Mouse (Mus musculus): ENCODE measurements around the gene Olfr372. TPM values are rescaled to one million over a fixed set of nuclear protein-coding genes. Genes with fewer than 3 reads are reported as not detected.
"Not testable (repeated sequence)": the region's sequence is repeated elsewhere in the genome, so short reads cannot be mapped to it uniquely, and the experiment has no call there.

Gene Olfr372
- not detected in 2 replicates for polyA plus RNA-seq (2015; fragmentation: Nextera tagmentation; extraction: Ambion mirVana)

GRCm38 (mm10) chr8:72040918-72041317 is at the start of gene Olfr372:
TSS of gene Olfr372 (plus strand) at chr8:72041218.
- ATAC-seq, result not testable (repeated sequence)

GRCm38 (mm10) chr8:71999434-71999833 is 41.6 kb upstream of the Olfr372 start:
- ATAC-seq, result no peak
- no peak overlapping the region for H3K4me2 ChIP-seq (ENCODE audit: low read length)
- 95% methylated on average over 1 of the region's 1 CpGs for WGBS
- H3K4me1 ChIP-seq (replicated peaks; ENCODE audit: control insufficient read depth, insufficient read depth, low read length), result no peaks in the 10 kb centered on the region
- H3K9ac ChIP-seq (replicated peaks; ENCODE audit: low read depth, low read length), result no peak overlapping the region
- H3K27ac ChIP-seq (ENCODE audit: low read length), result no peak overlapping the region
- H3K9me3 ChIP-seq (ENCODE audit: control insufficient read depth, low read length), result no peaks in the 10 kb centered on the region
- H3K36me3 ChIP-seq (ENCODE audit: control insufficient read depth, insufficient read depth), result no peaks in the 10 kb centered on the region
- no peaks in the 10 kb centered on the region for H3K27me3 ChIP-seq (replicated peaks; ENCODE audit: control insufficient read depth, insufficient read depth, low read length)
- no peak overlapping the region for H3K4me3 ChIP-seq (replicated peaks; ENCODE audit: low read length)

More at GRCm38 (mm10) chr8:72040918-72041317, at the start of gene Olfr372:
- H3K9ac ChIP-seq (replicated peaks; ENCODE audit: low read depth, low read length); H3K36me3 ChIP-seq (ENCODE audit: control insufficient read depth, insufficient read depth); H3K9me3 ChIP-seq (ENCODE audit: control insufficient read depth, low read length); H3K4me2 ChIP-seq (ENCODE audit: low read length); H3K4me1 ChIP-seq (replicated peaks; ENCODE audit: control insufficient read depth, insufficient read depth, low read length); H3K27me3 ChIP-seq (replicated peaks; ENCODE audit: control insufficient read depth, insufficient read depth, low read length); H3K4me3 ChIP-seq (replicated peaks; ENCODE audit: low read length); H3K27ac ChIP-seq (ENCODE audit: low read length): not testable (repeated sequence)
- WGBS, result 82% methylated on average over 4 of the region's 4 CpGs

- H3K9ac ChIP-seq (replicated peaks; ENCODE audit: low read depth, low read length), result no peak overlapping the region
- WGBS, result 60% methylated on average over 3 of the region's 3 CpGs
- no peak overlapping the region for H3K27ac ChIP-seq (ENCODE audit: low read length)
- no peak for ATAC-seq
- H3K4me2 ChIP-seq (ENCODE audit: low read length), result no peak overlapping the region
- H3K4me1 ChIP-seq (replicated peaks; ENCODE audit: control insufficient read depth, insufficient read depth, low read length), result no peaks in the 10 kb centered on the region
- no peaks in the 10 kb centered on the region for H3K9me3 ChIP-seq (ENCODE audit: control insufficient read depth, low read length)
- no peak overlapping the region for H3K4me3 ChIP-seq (replicated peaks; ENCODE audit: low read length)
- no peaks in the 10 kb centered on the region for H3K36me3 ChIP-seq (ENCODE audit: control insufficient read depth, insufficient read depth)
- H3K27me3 ChIP-seq (replicated peaks; ENCODE audit: control insufficient read depth, insufficient read depth, low read length), result no peaks in the 10 kb centered on the region
Measured at GRCm38 (mm10) chr8:72000223-72000622, 40.8 kb upstream of the Olfr372 start.

- H3K4me2 ChIP-seq (ENCODE audit: low read length), result no peak overlapping the region
- ATAC-seq, result no peak
- no peak overlapping the region for H3K27ac ChIP-seq (ENCODE audit: low read length)
- no peak overlapping the region for H3K4me3 ChIP-seq (replicated peaks; ENCODE audit: low read length)
- H3K9ac ChIP-seq (replicated peaks; ENCODE audit: low read depth, low read length), result no peak overlapping the region
- no peaks in the 10 kb centered on the region for H3K27me3 ChIP-seq (replicated peaks; ENCODE audit: control insufficient read depth, insufficient read depth, low read length)
- H3K4me1 ChIP-seq (replicated peaks; ENCODE audit: control insufficient read depth, insufficient read depth, low read length), result no peaks in the 10 kb centered on the region
- H3K36me3 ChIP-seq (ENCODE audit: control insufficient read depth, insufficient read depth), result no peaks in the 10 kb centered on the region
- H3K9me3 ChIP-seq (ENCODE audit: control insufficient read depth, low read length), result no peaks in the 10 kb centered on the region
Measured at GRCm38 (mm10) chr8:72002942-72003341, 38.1 kb upstream of the Olfr372 start.

- Histone ChIP-seq H3K4me2 (ENCODE audit: low read length) (no peak overlapping the region), H3K27ac (ENCODE audit: low read length) (no peak overlapping the region), H3K36me3 (ENCODE audit: control insufficient read depth, insufficient read depth) (no peaks in the 10 kb centered on the region), H3K4me1 (replicated peaks; ENCODE audit: control insufficient read depth, insufficient read depth, low read length) (no peaks in the 10 kb centered on the region), H3K27me3 (replicated peaks; ENCODE audit: control insufficient read depth, insufficient read depth, low read length) (no peaks in the 10 kb centered on the region), H3K4me3 (replicated peaks; ENCODE audit: low read length) (no peak overlapping the region), H3K9ac (replicated peaks; ENCODE audit: low read depth, low read length) (no peak overlapping the region), H3K9me3 (ENCODE audit: control insufficient read depth, low read length) (no peaks in the 10 kb centered on the region)
- no peak for ATAC-seq
- WGBS, result 87% methylated on average over 3 of the region's 3 CpGs
Measured at GRCm38 (mm10) chr8:72005912-72006311, 35.1 kb upstream of the Olfr372 start.

- no peak for ATAC-seq
- H3K36me3 ChIP-seq (ENCODE audit: control insufficient read depth, insufficient read depth), result no peaks in the 10 kb centered on the region
- H3K4me3 ChIP-seq (replicated peaks; ENCODE audit: low read length), result no peak overlapping the region
- no peaks in the 10 kb centered on the region for H3K4me1 ChIP-seq (replicated peaks; ENCODE audit: control insufficient read depth, insufficient read depth, low read length)
- H3K9ac ChIP-seq (replicated peaks; ENCODE audit: low read depth, low read length), result no peak overlapping the region
- no peak overlapping the region for H3K4me2 ChIP-seq (ENCODE audit: low read length)
- H3K9me3 ChIP-seq (ENCODE audit: control insufficient read depth, low read length), result no peaks in the 10 kb centered on the region
- no peaks in the 10 kb centered on the region for H3K27me3 ChIP-seq (replicated peaks; ENCODE audit: control insufficient read depth, insufficient read depth, low read length)
- 75% methylated on average over 1 of the region's 1 CpGs for WGBS
- no peak overlapping the region for H3K27ac ChIP-seq (ENCODE audit: low read length)
Measured at GRCm38 (mm10) chr8:72006763-72007162, 34.3 kb upstream of the Olfr372 start.

GRCm38 (mm10) chr8:72008134-72008641 is 32.8 kb upstream of the Olfr372 start:
- Histone ChIP-seq H3K4me1 (replicated peaks; ENCODE audit: control insufficient read depth, insufficient read depth, low read length) (no peaks in the 10 kb centered on the region), H3K36me3 (ENCODE audit: control insufficient read depth, insufficient read depth) (no peaks in the 10 kb centered on the region), H3K4me2 (ENCODE audit: low read length) (no peak overlapping the region), H3K4me3 (replicated peaks; ENCODE audit: low read length) (no peak overlapping the region), H3K9me3 (ENCODE audit: control insufficient read depth, low read length) (no peaks in the 10 kb centered on the region), H3K9ac (replicated peaks; ENCODE audit: low read depth, low read length) (no peak overlapping the region), H3K27ac (ENCODE audit: low read length) (no peak overlapping the region), H3K27me3 (replicated peaks; ENCODE audit: control insufficient read depth, insufficient read depth, low read length) (no peaks in the 10 kb centered on the region)
- no peak for ATAC-seq
- 80% methylated on average over 3 of the region's 3 CpGs for WGBS

GRCm38 (mm10) chr8:72009473-72009872 is 31.5 kb upstream of the Olfr372 start, which contains the start of gene Cyp4f18:
TSS of gene Cyp4f18 (minus strand) at chr8:72009626.
- no peaks in the 10 kb centered on the region for H3K36me3 ChIP-seq (ENCODE audit: control insufficient read depth, insufficient read depth)
- no peaks in the 10 kb centered on the region for H3K4me1 ChIP-seq (replicated peaks; ENCODE audit: control insufficient read depth, insufficient read depth, low read length)
- 80% methylated on average over 3 of the region's 3 CpGs for WGBS
- no peak within 1 kb of the TSS for H3K4me3 ChIP-seq (replicated peaks; ENCODE audit: low read length)
- no peak within 1 kb of the TSS for H3K9ac ChIP-seq (replicated peaks; ENCODE audit: low read depth, low read length)
- ATAC-seq, result no peak
- no peak within 1 kb of the TSS for H3K27ac ChIP-seq (ENCODE audit: low read length)
- no peak within 1 kb of the TSS for H3K4me2 ChIP-seq (ENCODE audit: low read length)
- no peaks in the 10 kb centered on the region for H3K9me3 ChIP-seq (ENCODE audit: control insufficient read depth, low read length)
- H3K27me3 ChIP-seq (replicated peaks; ENCODE audit: control insufficient read depth, insufficient read depth, low read length), result no peaks in the 10 kb centered on the region

- not testable (repeated sequence) for H3K36me3 ChIP-seq (ENCODE audit: control insufficient read depth, insufficient read depth); H3K4me2 ChIP-seq (ENCODE audit: low read length); H3K4me3 ChIP-seq (replicated peaks; ENCODE audit: low read length); H3K9me3 ChIP-seq (ENCODE audit: control insufficient read depth, low read length); H3K27ac ChIP-seq (ENCODE audit: low read length); H3K27me3 ChIP-seq (replicated peaks; ENCODE audit: control insufficient read depth, insufficient read depth, low read length); ATAC-seq; H3K9ac ChIP-seq (replicated peaks; ENCODE audit: low read depth, low read length); H3K4me1 ChIP-seq (replicated peaks; ENCODE audit: control insufficient read depth, insufficient read depth, low read length)
- WGBS, result 74% methylated on average over 6 of the region's 6 CpGs
Measured at GRCm38 (mm10) chr8:72013506-72014228, 27.4 kb upstream of the Olfr372 start.
